Mouse (Mus musculus) neural tube, embryonic 14.5 days (tissue): ENCODE data around the gene Dusp5. TPM values are rescaled to one million over a fixed set of nuclear protein-coding genes. Genes with fewer than 3 reads are reported as not detected.
A peak's percentile ranks its signal among the peaks of the same experiment; 100 is the strongest.

Experiments used
- ATAC-seq: fragments of 200-750 bp; cut with Nextera tagmentation; 2 replicates; pipeline ENCODE4 v1.8.0; 2017; ENCODE audit warnings: low read depth, mild to moderate bottlenecking, moderate TSS enrichment, moderate library complexity
- H3K27ac ChIP-seq: fragments of 300-500 bp; sonication (generic); 2 replicates; pipeline ENCODE4 v1.5.1; 2014; ENCODE audit warnings: low read depth, mild to moderate bottlenecking, control low read depth, low read length, moderate library complexity, mixed read lengths
- H3K27me3 ChIP-seq: fragments of 300-500 bp; sonication (generic); 2 replicates; pipeline ENCODE4 v1.6.1; 2014; ENCODE audit warnings: low read length; ENCODE audit not compliant: control insufficient read depth, insufficient read depth
- H3K36me3 ChIP-seq: fragments of 300-500 bp; sonication (generic); 2 replicates; pipeline ENCODE4 v1.6.1; 2014; ENCODE audit warnings: low read length, mixed read lengths; ENCODE audit not compliant: control insufficient read depth, insufficient read depth
- H3K4me1 ChIP-seq: fragments of 300-500 bp; sonication (generic); 2 replicates; pipeline ENCODE4 v1.6.1; 2014; ENCODE audit warnings: low read length; ENCODE audit not compliant: control insufficient read depth, insufficient read depth
- H3K4me2 ChIP-seq: fragments of 300-500 bp; sonication (generic); 2 replicates; pipeline ENCODE4 v1.6.1; 2014; ENCODE audit warnings: mild to moderate bottlenecking, low read depth, low read length, control low read depth
- H3K4me3 ChIP-seq: fragments of 300-500 bp; sonication (generic); 2 replicates; pipeline ENCODE4 v1.5.1; 2014; ENCODE audit warnings: low read depth, low read length, control low read depth, mixed read lengths
- H3K9ac ChIP-seq: fragments of 300-500 bp; sonication (generic); replicated peaks from 2 replicates; pipeline ENCODE4 v1.6.1; 2014; ENCODE audit warnings: low read depth, mild to moderate bottlenecking, control low read depth, low read length, mixed read lengths
- H3K9me3 ChIP-seq: fragments of 300-500 bp; sonication (generic); 2 replicates; pipeline ENCODE4 v1.6.1; 2016; ENCODE audit warnings: low read length; ENCODE audit not compliant: control insufficient read depth
- WGBS: fragments of 180-500 bp; shearing (Covaris S2); extraction: QIAGEN DNeasy Blood & Tissue Kit; methylation state at CpG from one replicate; pipeline ENCODE4 v1.1.7; 2014; 5-methylcytosine and 5-hydroxymethylcytosine counted together
- polyA plus RNA-seq: library from polyadenylated mRNA; unstranded; fragments of >200 nt; fragmentation: Nextera tagmentation; extraction: Ambion mirVana; gene quantifications from 2 replicates; pipeline ENCODE4 v1.2.1, GENCODE M21; 2014

Dusp5 gene
- polyA plus RNA-seq, 1 experiment from 2014 or later: 2.4 TPM

DNA sequence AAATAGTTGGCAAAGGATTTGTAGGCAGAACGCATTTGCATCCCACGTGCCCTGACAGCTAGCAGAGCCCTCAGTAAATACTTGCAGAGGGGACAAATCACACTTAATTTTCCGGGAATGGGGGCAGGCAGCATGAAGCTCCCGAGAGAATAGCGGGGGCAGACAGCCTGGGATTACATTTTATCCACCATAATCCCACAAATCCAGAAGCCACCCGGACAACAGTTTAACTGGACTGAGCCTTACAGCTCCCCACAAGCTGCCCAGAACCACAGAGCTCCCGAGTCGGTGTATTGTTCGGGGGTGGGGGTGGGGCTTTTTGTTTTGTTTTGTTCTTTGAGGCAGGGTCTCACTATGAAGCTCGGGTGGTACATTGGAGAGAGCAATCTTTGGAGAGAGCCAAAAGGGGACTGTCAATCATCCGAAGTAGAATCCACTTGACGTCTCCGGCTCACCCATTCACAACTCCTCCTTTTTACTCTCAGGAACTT lies 733 bp upstream of the Dusp5 start:
- Histone ChIP-seq H3K27ac (no peak overlapping the region), H3K9ac (peak overlapping the region; percentile 63; the same call in 1 of the 2 replicates), H3K27me3 (peaks cover 10% of the 10 kb centered on the region; the same call in 1 of the 2 replicates), H3K4me1 (peaks cover 10% of the 10 kb centered on the region), H3K4me2 (peak overlapping the region; percentile 83), H3K36me3 (no peaks in the 10 kb centered on the region), H3K4me3 (peak overlapping the region; percentile 58), H3K9me3 (no peaks in the 10 kb centered on the region)
- peak; percentile 18; the same call in 1 of the 2 replicates for ATAC-seq
- whole genome bisulfite sequencing: 1% methylated on average over 13 of the region's 13 CpGs

DNA sequence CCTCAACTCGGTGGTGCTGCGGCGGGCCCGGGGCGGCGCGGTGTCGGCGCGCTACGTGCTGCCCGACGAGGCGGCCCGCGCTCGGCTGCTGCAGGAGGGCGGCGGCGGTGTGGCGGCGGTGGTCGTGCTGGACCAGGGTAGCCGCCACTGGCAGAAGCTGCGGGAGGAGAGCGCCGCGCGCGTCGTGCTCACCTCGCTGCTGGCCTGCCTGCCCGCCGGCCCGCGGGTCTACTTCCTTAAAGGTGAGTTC lies 471 bp downstream of the Dusp5 start:
- Histone ChIP-seq H3K9ac (peak overlapping the region; percentile 63), H3K27ac (no peak overlapping the region), H3K9me3 (no peaks in the 10 kb centered on the region), H3K4me2 (peak overlapping the region; percentile 83), H3K4me3 (peak overlapping the region; percentile 58), H3K4me1 (peaks cover 10% of the 10 kb centered on the region), H3K27me3 (peaks cover 10% of the 10 kb centered on the region; the same call in 1 of the 2 replicates), H3K36me3 (no peaks in the 10 kb centered on the region)
- WGBS: 0% methylated on average over 24 of the region's 36 CpGs
- ATAC-seq: no peak

DNA sequence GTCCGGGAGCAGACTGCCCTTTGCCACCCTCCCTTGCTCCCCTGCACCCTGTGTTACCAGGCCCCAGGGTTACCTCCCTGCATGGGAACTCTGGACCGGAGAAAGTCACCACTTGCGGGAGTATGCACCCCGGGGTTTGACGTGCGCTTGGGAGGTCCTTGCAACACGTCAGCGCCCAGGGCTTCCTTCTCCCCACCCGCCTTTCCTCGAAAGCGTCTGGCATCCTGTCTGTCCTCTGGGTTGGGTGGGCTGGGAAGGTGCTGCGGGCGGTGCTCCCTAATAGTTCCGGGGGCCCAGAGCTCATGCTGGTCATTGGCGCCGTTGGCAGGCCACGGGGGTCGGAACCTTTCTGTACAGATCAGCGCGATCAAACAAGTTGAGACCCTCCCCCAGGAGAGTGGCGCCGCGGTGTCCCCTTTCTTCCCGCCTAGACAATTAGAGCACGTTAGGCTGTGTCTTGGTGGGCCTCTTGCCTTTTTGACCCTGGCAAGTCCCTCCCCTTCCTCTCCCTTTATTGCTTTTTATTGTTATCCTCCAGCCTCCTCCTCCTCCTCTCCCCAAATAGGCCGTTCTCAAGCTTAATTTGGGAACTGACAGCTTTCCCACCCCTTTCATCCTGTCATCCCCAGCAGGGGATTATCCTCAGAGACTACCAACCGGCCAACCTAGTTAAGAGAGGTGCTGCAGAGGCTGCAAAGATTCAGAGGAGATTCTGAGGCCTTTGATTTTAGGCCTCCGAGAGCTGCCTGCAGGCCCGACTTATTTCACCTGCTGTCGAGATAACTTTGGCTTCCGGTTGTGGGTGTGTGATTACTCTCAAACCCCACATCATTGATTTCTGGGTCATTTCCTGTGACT lies 1.0 kb downstream of the Dusp5 start:
- no peaks in the 10 kb centered on the region for H3K36me3 ChIP-seq
- H3K9me3 ChIP-seq: no peaks in the 10 kb centered on the region
- no peak overlapping the region for H3K27ac ChIP-seq
- H3K9ac ChIP-seq: peak overlapping the region; percentile 63; the same call in 1 of the 2 replicates
- 2% methylated on average over 31 of the region's 31 CpGs for WGBS
- H3K4me2 ChIP-seq: peak overlapping the region; percentile 83
- peaks cover 10% of the 10 kb centered on the region; the same call in 1 of the 2 replicates for H3K27me3 ChIP-seq
- peaks cover 10% of the 10 kb centered on the region for H3K4me1 ChIP-seq
- H3K4me3 ChIP-seq: peak overlapping the region; percentile 58
- ATAC-seq: peak; percentile 24

DNA sequence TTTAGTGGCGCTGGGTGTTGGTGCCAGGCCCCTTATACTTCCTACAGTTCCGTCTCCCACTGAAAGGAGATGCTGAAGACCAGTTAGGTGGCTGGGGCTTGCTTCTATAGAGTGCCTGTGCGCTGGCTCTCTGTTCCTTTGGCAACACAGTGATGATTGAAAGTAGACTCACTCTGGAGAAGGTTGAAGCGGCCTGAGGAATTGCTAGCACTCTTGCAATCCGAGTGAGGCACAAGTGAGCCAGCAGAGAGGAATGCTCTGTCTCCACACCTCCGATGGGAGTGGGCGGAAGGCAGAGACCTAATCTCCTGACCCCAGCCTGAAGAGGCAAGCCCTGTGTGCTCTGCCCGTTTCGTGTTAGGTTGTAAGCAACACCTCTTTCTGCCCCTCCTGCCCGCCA lies 2.5 kb downstream of the Dusp5 start:
- H3K4me2 ChIP-seq: no peak overlapping the region
- no peaks in the 10 kb centered on the region for H3K9me3 ChIP-seq
- WGBS: 52% methylated on average over 10 of the region's 10 CpGs
- H3K27ac ChIP-seq: no peak overlapping the region
- no peak for ATAC-seq
- H3K36me3 ChIP-seq: no peaks in the 10 kb centered on the region
- H3K4me3 ChIP-seq: no peak overlapping the region
- H3K4me1 ChIP-seq: peaks cover 10% of the 10 kb centered on the region
- peaks cover 10% of the 10 kb centered on the region; the same call in 1 of the 2 replicates for H3K27me3 ChIP-seq
- no peak overlapping the region for H3K9ac ChIP-seq

DNA sequence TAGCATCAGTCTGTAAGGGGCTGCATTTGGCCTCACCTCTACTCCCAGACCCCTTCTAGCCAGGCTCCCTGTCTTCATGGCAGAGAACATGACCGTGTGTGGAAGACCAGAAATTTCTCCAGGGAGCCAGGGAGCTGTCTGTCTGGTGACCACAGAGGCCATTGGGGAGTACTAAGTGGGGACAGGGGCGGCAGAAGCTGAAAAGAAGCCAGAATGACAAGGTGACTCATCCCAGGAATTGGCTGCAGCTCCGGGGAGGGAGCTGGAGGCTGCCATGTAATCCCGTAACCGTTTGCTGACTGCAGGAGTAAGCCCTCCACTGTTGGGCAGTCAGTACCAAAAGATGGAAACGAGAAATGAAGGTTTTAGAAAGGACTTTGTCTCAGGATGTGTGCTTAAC lies 3.1 kb downstream of the Dusp5 start:
- 61% methylated on average over 6 of the region's 6 CpGs for WGBS
- Histone ChIP-seq H3K4me1 (peaks cover 10% of the 10 kb centered on the region), H3K27ac (no peak overlapping the region), H3K9me3 (no peaks in the 10 kb centered on the region), H3K36me3 (no peaks in the 10 kb centered on the region), H3K27me3 (peaks cover 10% of the 10 kb centered on the region; the same call in 1 of the 2 replicates), H3K4me3 (no peak overlapping the region), H3K9ac (no peak overlapping the region), H3K4me2 (no peak overlapping the region)
- ATAC-seq: no peak

DNA sequence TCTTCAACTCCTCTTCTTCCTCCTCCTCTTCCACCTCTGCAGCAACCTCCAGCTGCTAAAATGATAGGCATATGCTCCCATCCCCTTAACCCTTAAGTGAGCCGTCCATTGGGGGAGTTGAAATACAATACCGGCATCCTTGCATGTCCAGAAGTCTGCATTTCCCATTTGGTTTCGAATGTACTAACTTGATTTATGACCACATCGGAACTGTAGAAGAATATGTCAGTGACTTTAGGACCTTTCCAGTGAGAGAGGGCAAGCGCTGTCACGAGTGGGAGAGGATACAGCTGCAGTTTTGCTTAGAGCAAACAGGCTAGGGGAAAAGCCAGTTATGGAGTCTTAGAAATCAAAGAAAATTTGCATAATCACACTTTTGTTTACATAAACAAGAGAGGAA lies 3.8 kb downstream of the Dusp5 start:
- Histone ChIP-seq H3K4me2 (no peak overlapping the region), H3K9me3 (no peaks in the 10 kb centered on the region), H3K4me1 (peaks cover 10% of the 10 kb centered on the region), H3K27ac (no peak overlapping the region), H3K27me3 (peaks cover 10% of the 10 kb centered on the region; the same call in 1 of the 2 replicates), H3K36me3 (no peaks in the 10 kb centered on the region), H3K4me3 (no peak overlapping the region), H3K9ac (no peak overlapping the region)
- no peak for ATAC-seq
- WGBS: 50% methylated on average over 6 of the region's 6 CpGs

DNA sequence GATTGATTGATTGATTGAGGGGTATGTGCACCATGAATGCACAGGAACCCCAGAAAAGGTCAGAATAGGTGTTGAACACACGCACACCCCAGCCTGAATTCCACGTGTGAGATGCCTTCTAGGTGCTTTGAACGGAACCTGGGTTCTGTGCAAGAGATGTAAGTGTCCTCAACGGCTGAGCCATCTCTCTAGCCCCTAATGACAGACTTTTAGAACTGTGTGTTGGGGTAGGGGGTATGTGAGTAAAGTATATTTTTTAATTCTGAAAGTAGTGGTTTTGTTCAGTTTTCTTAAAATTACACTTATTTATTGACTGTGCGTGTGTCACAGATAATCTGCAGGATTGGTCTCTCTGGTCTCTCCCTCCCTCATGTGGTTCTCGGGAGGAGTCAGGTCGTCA lies 4.3 kb downstream of the Dusp5 start:
- Histone ChIP-seq H3K27me3 (peaks cover 10% of the 10 kb centered on the region; the same call in 1 of the 2 replicates), H3K4me3 (no peak overlapping the region), H3K9ac (no peak overlapping the region), H3K4me2 (no peak overlapping the region), H3K9me3 (no peaks in the 10 kb centered on the region), H3K4me1 (peaks cover 10% of the 10 kb centered on the region), H3K27ac (no peak overlapping the region), H3K36me3 (no peaks in the 10 kb centered on the region)
- ATAC-seq: no peak
- 86% methylated on average over 7 of the region's 7 CpGs for WGBS

DNA sequence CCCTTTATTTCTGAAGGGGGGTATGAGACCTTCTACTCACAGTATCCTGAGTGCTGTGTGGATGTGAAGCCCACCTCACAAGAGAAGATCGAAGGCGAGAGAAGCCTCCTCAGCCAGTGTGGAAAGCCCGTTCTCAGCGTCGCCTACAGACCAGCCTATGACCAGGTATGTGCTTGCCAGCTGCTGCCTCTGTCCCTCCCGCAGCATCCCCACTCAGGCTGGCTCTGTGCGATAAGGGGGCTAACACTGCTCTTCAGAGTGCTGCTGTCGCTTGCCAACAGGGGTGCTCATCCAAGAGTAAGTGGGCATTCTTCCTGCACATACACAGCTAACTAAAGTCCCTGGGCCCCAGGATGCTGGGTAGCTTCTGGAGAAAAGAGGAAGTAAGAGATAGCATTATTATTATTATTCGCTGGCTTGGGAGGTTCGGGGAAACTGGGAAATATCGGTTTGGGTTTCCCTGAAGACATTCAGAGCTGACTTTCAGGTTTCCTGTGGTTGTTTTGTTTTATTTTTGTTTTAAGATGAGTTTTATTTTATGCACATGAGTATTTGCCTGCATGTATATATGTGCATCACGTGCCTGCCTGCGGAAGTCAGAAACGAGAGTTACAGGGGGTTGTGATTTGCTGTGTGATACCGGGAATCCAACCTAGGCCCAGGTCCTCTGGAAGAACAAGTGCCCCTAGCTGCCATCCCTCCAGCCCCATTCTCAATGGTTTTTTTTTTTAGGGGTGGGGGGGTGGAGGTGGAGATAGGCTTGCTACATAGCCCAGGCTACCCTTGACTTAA lies 5.1 kb downstream of the Dusp5 start:
- H3K36me3 ChIP-seq: no peaks in the 10 kb centered on the region
- no peaks in the 10 kb centered on the region for H3K9me3 ChIP-seq
- 92% methylated on average over 15 of the region's 15 CpGs for WGBS
- H3K4me1 ChIP-seq: peaks cover 10% of the 10 kb centered on the region
- H3K27me3 ChIP-seq: peaks cover 10% of the 10 kb centered on the region; the same call in 1 of the 2 replicates
- ATAC-seq: no peak
- H3K27ac ChIP-seq: no peak overlapping the region
- no peak overlapping the region for H3K9ac ChIP-seq
- H3K4me2 ChIP-seq: no peak overlapping the region
- H3K4me3 ChIP-seq: no peak overlapping the region
